Mouse (Mus musculus) B cell, adult 62 days (primary cell): ENCODE data around the gene Olfr813. TPM values are rescaled to one million over a fixed set of nuclear protein-coding genes. Genes with fewer than 3 reads are reported as not detected.

Source experiments
- total RNA-seq: library from RNA; stranded (reverse); gene quantifications from 4 replicates; pipeline ENCODE4 v1.2.4, GENCODE M21; 2023

Gene Olfr813
- total RNA-seq = not detected in 4 replicates

GRCm38 (mm10) chr10:129855067-129855466 is at the start of gene Olfr813:
Gene Olfr813, plus strand, starts transcription at chr10:129855367.

GRCm38 (mm10) chr10:129845994-129846393 is 9.2 kb upstream of the Olfr813 start, which contains the start of gene Olfr812:
Gene Olfr812, minus strand, starts transcription at chr10:129846094.

DNA sequence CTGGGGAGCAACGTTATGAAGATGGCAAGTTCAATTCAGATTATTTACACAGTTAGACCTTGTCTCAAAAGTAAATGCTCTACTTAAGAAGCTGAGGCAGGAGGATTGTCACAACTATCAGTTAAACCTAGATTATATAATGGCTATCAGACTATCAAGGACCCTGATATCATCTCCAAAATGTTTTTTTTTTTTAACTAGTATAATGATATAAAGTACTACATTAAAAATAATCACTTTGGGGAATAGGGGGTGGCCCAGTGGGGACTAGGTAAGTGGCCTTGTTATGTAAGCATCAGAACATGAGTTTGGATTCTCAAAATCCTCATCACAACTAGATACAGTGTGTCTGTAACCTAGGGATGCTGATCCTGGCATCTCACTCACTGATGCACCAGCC is 24.6 kb downstream of the Olfr813 start, which contains the start of gene Olfr814:
Gene Olfr814, minus strand, starts transcription at position 101 of the 400 bp plus-strand sequence.

DNA sequence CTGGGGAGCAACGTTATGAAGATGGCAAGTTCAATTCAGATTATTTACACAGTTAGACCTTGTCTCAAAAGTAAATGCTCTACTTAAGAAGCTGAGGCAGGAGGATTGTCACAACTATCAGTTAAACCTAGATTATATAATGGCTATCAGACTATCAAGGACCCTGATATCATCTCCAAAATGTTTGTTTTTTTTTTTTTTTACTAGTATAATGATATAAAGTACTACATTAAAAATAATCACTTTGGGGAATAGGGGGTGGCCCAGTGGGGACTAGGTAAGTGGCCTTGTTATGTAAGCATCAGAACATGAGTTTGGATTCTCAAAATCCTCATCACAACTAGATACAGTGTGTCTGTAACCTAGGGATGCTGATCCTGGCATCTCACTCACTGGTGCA is 50.6 kb downstream of the Olfr813 start, which contains the start of gene Olfr815:
Gene Olfr815, minus strand, starts transcription at position 101 of the 400 bp plus-strand sequence.

Other genes starting within 250 kb of the Olfr813 start
- gene Olfr796, start 242.8 kb upstream of the Olfr813 start, total RNA-seq = not detected in 4 replicates
- not detected in 4 replicates for gene Olfr798, start 227.4 kb upstream of the Olfr813 start, total RNA-seq
- not detected in 4 replicates for gene Olfr799, start 217.9 kb upstream of the Olfr813 start, total RNA-seq
- gene Olfr800, start 197.7 kb upstream of the Olfr813 start, total RNA-seq = not detected in 4 replicates
- not detected in 4 replicates for gene Olfr801, start 181.5 kb upstream of the Olfr813 start, total RNA-seq
- not detected in 4 replicates for gene Olfr802, start 167.2 kb upstream of the Olfr813 start, total RNA-seq
- gene Olfr803, start 161.1 kb upstream of the Olfr813 start, total RNA-seq = not detected in 4 replicates
- not detected in 4 replicates for gene Olfr804, start 152.2 kb upstream of the Olfr813 start, total RNA-seq
- not detected in 4 replicates for gene Olfr805, start 126.0 kb upstream of the Olfr813 start, total RNA-seq
- gene Olfr806, start 113.4 kb upstream of the Olfr813 start, total RNA-seq = not detected in 4 replicates
- gene Olfr807, start 97.6 kb upstream of the Olfr813 start, total RNA-seq = not detected in 4 replicates
- gene Olfr808, start 89.9 kb upstream of the Olfr813 start, total RNA-seq = not detected in 4 replicates
- not detected in 4 replicates for gene Olfr809, start 80.7 kb upstream of the Olfr813 start, total RNA-seq
- not detected in 4 replicates for gene Olfr810, start 60.5 kb upstream of the Olfr813 start, total RNA-seq
- gene Olfr811, start 51.0 kb upstream of the Olfr813 start, total RNA-seq = not detected in 4 replicates
- not detected in 4 replicates for gene Olfr812, start 9.3 kb upstream of the Olfr813 start, total RNA-seq
- not detected in 4 replicates for gene Olfr814, start 24.5 kb downstream of the Olfr813 start, total RNA-seq
- not detected in 4 replicates for gene Olfr815, start 50.5 kb downstream of the Olfr813 start, total RNA-seq
- gene Olfr816, start 60.2 kb downstream of the Olfr813 start, total RNA-seq = not detected in 4 replicates
- gene Olfr818, start 93.7 kb downstream of the Olfr813 start, total RNA-seq = not detected in 4 replicates
- not detected in 4 replicates for gene Olfr819, start 111.9 kb downstream of the Olfr813 start, total RNA-seq
- gene Olfr247, start 120.8 kb downstream of the Olfr813 start, total RNA-seq = not detected in 4 replicates
- gene Gm10310, start 129.7 kb downstream of the Olfr813 start, total RNA-seq = not detected in 4 replicates
- not detected in 4 replicates for gene Olfr820, start 157.3 kb downstream of the Olfr813 start, total RNA-seq
- not detected in 4 replicates for gene Olfr821, start 175.0 kb downstream of the Olfr813 start, total RNA-seq
- not detected in 4 replicates for gene Olfr822, start 215.8 kb downstream of the Olfr813 start, total RNA-seq